Mouse (Mus musculus): ENCODE data around the gene Scai. TPM values are rescaled to one million over a fixed set of nuclear protein-coding genes. Genes with fewer than 3 reads are reported as not detected.

The Scai gene
- total and polyA plus RNA-seq, 3 experiments, result 4.2 to 7.9 (median 4.7) TPM

- H3K27ac ChIP-seq (ENCODE audit: insufficient read depth, low read depth), result no peak overlapping the region
- H3K27me3 ChIP-seq (replicated peaks), result no peaks in the 10 kb centered on the region
- H3K4me3 ChIP-seq (replicated peaks in 1 of 3; ENCODE audit: low read depth in 2 of 3, low read length in 2 of 3, poor library complexity in 1 of 3), result no peak overlapping the region
- no peaks in the 10 kb centered on the region for H3K9me3 ChIP-seq (replicated peaks; ENCODE audit: low read length)
- H3K4me2 ChIP-seq (ENCODE audit: insufficient read depth, low read depth, poor library complexity, severe bottlenecking), result no peak overlapping the region
- peaks cover 0 to 7% of the 10 kb centered on the region in 2 experiments; a peak in 1 of 4 replicates for H3K4me1 ChIP-seq (ENCODE audit: control insufficient read depth in 1 of 2, insufficient read depth in 2 of 2)
- dilution Hi-C loops (cut with MboI; ENCODE audit: extremely low pct_ligation_motif_present, extremely low pct_unique_long_range_greater_than_20kb, low sequenced_read_pairs), result no loop called here
- peaks cover 3 to 26% of the 10 kb centered on the region in 2 experiments for H3K36me3 ChIP-seq (replicated peaks in 1 of 2; ENCODE audit: control insufficient read depth in 1 of 2, insufficient read depth in 1 of 2, low read length in 1 of 2)
- TF ChIP-seq CTCF (conservative IDR thresholded peaks at IDR 0.05 in 1 of 2, IDR thresholded peaks at IDR 0.05 in 1 of 2; ENCODE audit: low read depth in 2 of 2, low read length in 2 of 2) (peak; percentile 29 to 39; a peak in 2 of 4 replicates), MAZ (IDR thresholded peaks at IDR 0.05; ENCODE audit: low read depth, low read length) (no peak), JUND (conservative IDR thresholded peaks at IDR 0.05; ENCODE audit: low read depth, low read length) (no peak), GABPA (IDR thresholded peaks at IDR 0.05; ENCODE audit: insufficient replicate concordance, low read depth, low read length) (no peak), RAD21 (IDR thresholded peaks at IDR 0.05; ENCODE audit: low read depth, low read length) (peak; percentile 17), IRF4 (IDR thresholded peaks at IDR 0.05; ENCODE audit: low read depth, low read length) (no peak), SMC3 (IDR thresholded peaks at IDR 0.05; ENCODE audit: low read depth, low read length) (0 out of 2 replicates have a peak, but pooled peaks have one; percentile 2), ELF1 (IDR thresholded peaks at IDR 0.05; ENCODE audit: low read depth, low read length) (no peak), KAT2A (IDR thresholded peaks at IDR 0.05; ENCODE audit: insufficient replicate concordance, low read length) (no peak), MXI1 (IDR thresholded peaks at IDR 0.05; ENCODE audit: low read depth, low read length) (no peak)
- no peaks in the 10 kb centered on the region for H3K79me2 ChIP-seq (replicated peaks; ENCODE audit: control insufficient read depth, extremely low read depth, insufficient read depth, poor library complexity, severe bottlenecking)
- H3K9ac ChIP-seq (ENCODE audit: insufficient read depth, low read depth), result no peak overlapping the region
- in situ Hi-C loops (cut with MboI; ENCODE audit: low pct_ligation_motif_present, low pct_unique_long_range_greater_than_20kb, low sequenced_read_pairs), result no loop called here
- DNase-seq (ENCODE audit: extremely low read depth), result peak; percentile 24
Observed at GRCm38 (mm10) chr2:39097993-39098392, 92.5 kb downstream of the Scai start.

DNA sequence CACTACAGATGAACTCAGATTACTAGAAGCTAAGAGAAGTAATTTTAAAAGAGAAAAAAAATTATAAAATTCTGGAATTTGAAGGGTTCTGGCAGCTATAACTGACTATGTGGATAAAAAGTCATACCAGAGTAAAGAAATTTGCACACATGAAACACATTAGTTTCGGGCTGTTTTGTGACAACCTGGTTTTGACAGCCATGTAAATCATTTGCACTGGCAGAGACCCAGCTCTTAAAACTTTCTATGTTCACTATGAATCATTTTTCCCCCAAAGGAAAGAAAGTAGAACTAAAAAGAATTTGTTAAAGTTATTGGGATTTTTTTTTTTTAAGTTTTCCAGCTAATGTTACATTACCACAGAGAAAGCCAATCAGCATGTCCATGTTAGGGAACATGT, 98.6 kb downstream of the Scai start:
- Histone ChIP-seq H3K27ac (ENCODE audit: insufficient read depth, low read depth) (no peak overlapping the region), H3K4me3 (replicated peaks in 1 of 3; ENCODE audit: low read depth in 2 of 3, low read length in 2 of 3, poor library complexity in 1 of 3) (no peak overlapping the region), H3K9ac (ENCODE audit: insufficient read depth, low read depth) (no peak overlapping the region), H3K79me2 (replicated peaks; ENCODE audit: control insufficient read depth, extremely low read depth, insufficient read depth, poor library complexity, severe bottlenecking) (no peaks in the 10 kb centered on the region), H3K9me3 (replicated peaks; ENCODE audit: low read length) (no peaks in the 10 kb centered on the region), H3K27me3 (replicated peaks) (no peaks in the 10 kb centered on the region), H3K4me1 (ENCODE audit: control insufficient read depth in 1 of 2, insufficient read depth in 2 of 2) (peaks cover 0 to 15% of the 10 kb centered on the region in 2 experiments; a peak in 1 of 4 replicates), H3K4me2 (ENCODE audit: insufficient read depth, low read depth, poor library complexity, severe bottlenecking) (no peak overlapping the region), H3K36me3 (replicated peaks in 1 of 2; ENCODE audit: control insufficient read depth in 1 of 2, insufficient read depth in 1 of 2, low read length in 1 of 2) (peaks cover 0 to 20% of the 10 kb centered on the region in 2 experiments)
- in situ Hi-C loops (cut with MboI; ENCODE audit: low pct_ligation_motif_present, low pct_unique_long_range_greater_than_20kb, low sequenced_read_pairs), result no loop called here
- dilution Hi-C loops (cut with MboI; ENCODE audit: extremely low pct_ligation_motif_present, extremely low pct_unique_long_range_greater_than_20kb, low sequenced_read_pairs), result no loop called here
- no peak for DNase-seq (ENCODE audit: extremely low read depth)
- TF ChIP-seq RAD21 (IDR thresholded peaks at IDR 0.05; ENCODE audit: low read depth, low read length), result no peak

DNA sequence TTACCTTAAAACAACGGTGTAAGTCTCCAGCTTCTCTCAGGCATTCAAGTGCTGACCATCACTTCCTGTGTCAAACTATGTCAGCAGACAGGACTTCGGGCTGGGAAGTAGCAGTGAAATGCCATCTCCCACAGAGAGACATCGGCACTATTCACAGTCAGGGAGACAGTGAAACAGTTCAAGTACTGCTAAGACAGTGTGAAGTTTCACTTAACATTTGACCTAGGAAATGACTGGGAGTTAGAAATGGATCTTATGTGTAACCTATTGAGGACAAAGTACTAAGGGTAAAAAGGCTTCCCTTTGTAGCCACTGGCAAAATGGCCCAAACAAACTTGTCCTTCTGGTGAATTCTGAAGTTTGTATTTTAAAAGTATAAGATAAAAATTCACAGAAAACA, 107.8 kb downstream of the Scai start:
- no peak overlapping the region for H3K27ac ChIP-seq (ENCODE audit: insufficient read depth, low read depth)
- H3K9me3 ChIP-seq (replicated peaks; ENCODE audit: low read length), result no peaks in the 10 kb centered on the region
- H3K4me2 ChIP-seq (ENCODE audit: insufficient read depth, low read depth, poor library complexity, severe bottlenecking), result no peak overlapping the region
- no peaks in the 10 kb centered on the region for H3K27me3 ChIP-seq (replicated peaks)
- no peaks in the 10 kb centered on the region for H3K4me1 ChIP-seq (ENCODE audit: control insufficient read depth in 1 of 2, insufficient read depth in 2 of 2)
- no peak overlapping the region for H3K9ac ChIP-seq (ENCODE audit: insufficient read depth, low read depth)
- in situ Hi-C loops (cut with MboI; ENCODE audit: low pct_ligation_motif_present, low pct_unique_long_range_greater_than_20kb, low sequenced_read_pairs), result no loop called here
- H3K4me3 ChIP-seq (replicated peaks in 1 of 3; ENCODE audit: low read depth in 2 of 3, low read length in 2 of 3, poor library complexity in 1 of 3), result no peak overlapping the region
- H3K79me2 ChIP-seq (replicated peaks; ENCODE audit: control insufficient read depth, extremely low read depth, insufficient read depth, poor library complexity, severe bottlenecking), result no peaks in the 10 kb centered on the region
- TF ChIP-seq IRF4 (IDR thresholded peaks at IDR 0.05; ENCODE audit: low read depth, low read length) (no peak), PAX5 (IDR thresholded peaks at IDR 0.05; ENCODE audit: low read length) (no peak), TCF12 (IDR thresholded peaks at IDR 0.05; ENCODE audit: low read depth, low read length) (no peak), GABPA (IDR thresholded peaks at IDR 0.05; ENCODE audit: insufficient replicate concordance, low read depth, low read length) (no peak), USF2 (conservative IDR thresholded peaks at IDR 0.05; ENCODE audit: low read depth, low read length) (no peak)
- no peak for DNase-seq (ENCODE audit: extremely low read depth)
- H3K36me3 ChIP-seq (replicated peaks in 1 of 2; ENCODE audit: control insufficient read depth in 1 of 2, insufficient read depth in 1 of 2, low read length in 1 of 2), result peaks cover 9 to 34% of the 10 kb centered on the region in 2 experiments
- dilution Hi-C loops (cut with MboI; ENCODE audit: extremely low pct_ligation_motif_present, extremely low pct_unique_long_range_greater_than_20kb, low sequenced_read_pairs), result no loop called here
